Mouse (Mus musculus) spleen, postnatal 10 days (tissue): ENCODE measurements around the gene Usp2.
A peak's percentile ranks its signal among the peaks of the same experiment; 100 is the strongest.

Source experiments
- DNase-seq, 2 experiments: peaks; one replicate each; pipeline ENCODE4 v3.0.0; 2021 to 2022; ENCODE audit warnings: low spot score in 2 of 2

Usp2 gene

DNA sequence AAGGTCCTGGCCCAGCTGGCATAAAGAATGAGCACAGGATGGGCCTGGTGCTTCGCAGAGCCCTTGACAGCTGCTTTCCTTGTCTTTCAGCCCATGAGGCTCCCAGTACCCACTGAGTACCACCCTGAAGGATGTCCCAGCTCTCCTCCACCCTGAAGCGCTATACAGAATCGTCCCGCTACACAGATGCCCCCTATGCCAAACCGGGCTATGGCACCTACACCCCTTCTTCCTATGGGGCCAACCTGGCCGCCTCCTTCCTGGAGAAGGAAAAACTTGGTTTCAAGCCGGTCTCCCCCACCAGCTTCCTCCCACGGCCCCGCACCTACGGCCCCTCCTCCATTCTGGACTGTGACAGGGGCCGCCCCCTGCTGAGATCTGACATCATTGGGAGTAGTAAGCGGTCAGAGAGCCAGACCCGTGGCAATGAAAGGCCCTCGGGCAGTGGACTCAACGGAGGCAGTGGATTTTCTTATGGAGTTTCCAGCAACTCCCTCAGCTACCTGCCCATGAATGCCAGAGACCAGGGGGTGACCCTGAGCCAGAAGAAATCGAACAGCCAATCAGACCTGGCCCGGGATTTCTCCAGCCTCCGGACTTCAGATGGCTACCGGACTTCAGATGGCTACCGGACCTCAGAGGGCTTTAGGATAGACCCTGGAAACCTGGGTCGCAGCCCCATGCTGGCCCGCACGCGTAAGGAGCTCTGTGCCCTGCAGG is 8.6 kb downstream of the Usp2 start:
- no peak for DNase-seq

DNA sequence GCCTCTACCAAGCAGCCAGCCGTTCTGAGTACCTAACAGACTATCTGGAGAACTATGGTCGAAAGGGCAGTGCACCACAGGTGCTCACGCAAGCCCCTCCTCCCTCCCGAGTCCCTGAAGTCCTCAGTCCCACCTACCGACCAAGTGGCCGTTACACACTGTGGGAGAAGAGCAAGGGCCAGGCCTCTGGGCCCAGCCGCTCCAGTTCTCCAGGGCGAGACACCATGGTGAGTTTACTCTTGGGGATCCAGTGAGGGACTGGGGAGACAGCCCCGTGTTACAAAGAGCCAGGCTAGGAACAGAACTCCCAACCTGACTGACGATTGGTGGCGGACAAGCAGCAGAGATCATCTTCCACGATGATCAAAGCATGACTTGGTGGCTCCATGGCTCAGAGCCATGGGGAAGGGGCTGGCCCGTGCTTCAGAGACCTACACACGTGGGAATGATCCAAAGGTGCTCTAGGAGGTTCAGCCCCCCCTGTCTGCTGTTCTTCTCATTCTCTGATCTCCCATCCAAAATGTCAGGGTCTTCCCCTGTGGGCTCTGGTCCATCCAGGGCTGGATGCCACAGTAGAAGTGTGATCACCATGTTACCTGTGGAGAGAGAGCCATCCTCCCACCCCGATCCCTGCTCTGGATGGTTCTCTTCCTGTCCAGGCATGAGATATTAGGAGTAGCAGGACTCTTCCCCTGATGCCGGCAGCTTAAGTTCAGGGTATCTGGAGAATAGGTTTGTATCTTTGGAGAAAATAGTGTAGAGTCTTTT is 9.4 kb downstream of the Usp2 start:
- DNase-seq: no peak

DNA sequence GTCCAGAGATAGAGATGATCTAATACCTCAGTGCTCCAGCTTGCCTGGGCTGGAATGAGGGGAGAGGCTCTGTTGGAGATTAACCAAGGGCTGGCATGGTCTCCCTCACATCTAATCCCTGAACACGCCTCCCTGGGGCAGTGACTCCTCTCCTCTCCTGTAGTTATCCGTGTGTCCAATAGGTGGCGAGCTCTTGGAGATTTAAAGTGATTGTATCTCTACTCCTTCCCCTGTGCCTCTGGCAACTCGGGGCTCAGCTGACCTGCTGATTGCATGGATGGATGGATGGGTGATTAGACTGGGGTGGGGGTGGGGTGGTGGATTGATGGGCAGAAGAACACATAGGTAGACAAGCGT is 9.9 kb downstream of the Usp2 start:
- DNase-seq: peak in 1 of 2 experiments; percentile 63

DNA sequence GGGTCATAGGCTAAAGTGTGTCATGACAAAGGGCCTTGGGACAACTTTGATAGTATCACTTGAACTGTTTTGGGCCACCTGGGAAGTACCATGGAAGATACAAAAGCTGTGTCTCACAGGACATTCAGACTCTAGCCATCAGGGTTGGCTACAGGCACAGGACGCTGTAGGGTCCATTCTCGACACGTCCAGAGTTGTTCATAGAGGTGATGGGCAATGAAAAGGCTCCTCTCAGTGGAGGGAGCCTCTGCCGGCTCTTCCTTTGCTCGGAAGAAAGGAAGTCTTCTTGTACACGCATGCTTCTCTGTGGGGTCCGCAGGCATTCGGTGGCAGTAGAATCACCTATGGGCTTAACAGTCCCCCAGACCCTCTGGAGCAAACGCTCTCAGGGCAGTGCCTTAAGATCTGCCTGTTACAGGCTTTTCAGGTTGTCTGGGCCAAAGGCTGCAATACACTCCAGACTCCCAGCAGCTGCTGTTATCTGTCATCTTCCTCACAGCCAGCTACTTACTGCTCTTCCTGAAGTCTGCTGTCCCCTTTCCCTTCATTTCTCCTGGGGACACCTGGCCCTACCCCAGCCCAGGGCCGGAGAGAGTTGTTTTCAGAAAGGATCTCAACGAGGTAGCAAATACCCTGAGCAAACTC is 10.6 kb downstream of the Usp2 start:
- no peak for DNase-seq

DNA sequence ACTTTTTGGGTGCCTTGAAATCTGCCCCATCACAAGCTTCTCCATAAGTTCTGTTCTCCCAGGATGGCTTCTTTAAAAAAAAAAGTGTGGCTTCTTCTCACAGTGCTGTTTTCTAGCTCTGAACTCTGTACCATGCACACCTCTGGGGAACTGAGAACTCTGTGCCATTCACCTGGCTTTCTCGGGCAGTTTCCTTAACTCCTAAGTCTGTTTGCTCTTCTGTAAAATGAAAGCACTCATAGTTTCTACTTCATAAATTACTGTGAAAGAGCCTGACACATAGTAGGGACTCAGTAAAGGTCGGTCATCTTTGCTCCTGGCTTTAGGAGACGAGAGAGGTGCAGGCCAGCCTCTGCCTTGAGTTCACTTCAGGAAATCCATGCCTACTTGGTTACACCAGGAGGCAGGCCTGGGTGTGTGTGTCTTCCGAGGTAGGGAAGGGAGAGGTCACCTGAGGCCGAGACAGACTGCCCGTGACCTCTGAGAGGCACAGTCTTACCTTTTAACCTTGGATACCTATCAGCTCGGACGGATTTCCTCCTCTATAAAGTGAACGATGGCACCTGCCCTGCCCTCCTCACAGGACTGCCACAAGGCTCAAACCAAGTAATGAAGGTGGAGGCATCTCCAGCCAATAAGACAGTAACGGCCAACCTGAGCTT is 11.4 kb downstream of the Usp2 start:
- no peak for DNase-seq

DNA sequence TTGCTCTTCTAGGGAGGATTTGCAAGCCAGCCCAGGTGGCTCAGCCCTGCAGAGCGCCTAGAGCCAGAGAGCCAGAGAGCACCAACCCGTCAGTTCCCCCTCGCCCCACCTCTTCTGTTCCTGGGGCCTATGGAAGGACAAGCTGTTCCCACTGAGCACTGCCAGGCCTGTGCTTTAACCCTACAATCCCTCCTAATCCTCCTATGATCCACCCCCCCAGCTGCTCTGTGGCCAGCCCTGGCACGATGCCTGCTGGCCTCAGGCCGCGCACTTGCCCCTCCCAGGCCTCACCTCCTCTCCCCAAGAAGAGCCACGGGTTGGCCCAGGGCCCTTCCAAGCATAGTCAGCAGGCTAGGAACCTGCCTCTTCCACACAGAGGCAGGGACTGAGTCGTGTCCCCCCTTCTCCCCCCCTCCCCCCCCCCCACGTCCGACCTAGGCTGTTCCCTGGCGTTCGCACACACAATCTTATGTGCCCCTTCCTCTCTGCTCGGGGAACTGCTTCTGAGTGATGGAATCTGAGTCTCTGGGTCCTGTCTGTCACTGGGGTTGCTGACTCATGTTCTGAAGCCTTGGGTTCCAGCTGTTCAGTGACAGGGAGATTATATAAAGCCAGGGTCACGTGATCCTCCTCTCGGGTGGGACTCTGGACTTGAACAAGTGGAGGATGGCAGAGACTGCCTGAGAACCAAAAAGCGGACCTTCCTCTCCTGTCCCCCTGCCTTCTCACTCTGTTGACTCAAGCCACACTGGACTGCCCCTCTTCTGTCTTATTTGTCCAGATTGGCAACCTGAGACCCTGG is 12.3 kb downstream of the Usp2 start:
- DNase-seq: no peak

DNA sequence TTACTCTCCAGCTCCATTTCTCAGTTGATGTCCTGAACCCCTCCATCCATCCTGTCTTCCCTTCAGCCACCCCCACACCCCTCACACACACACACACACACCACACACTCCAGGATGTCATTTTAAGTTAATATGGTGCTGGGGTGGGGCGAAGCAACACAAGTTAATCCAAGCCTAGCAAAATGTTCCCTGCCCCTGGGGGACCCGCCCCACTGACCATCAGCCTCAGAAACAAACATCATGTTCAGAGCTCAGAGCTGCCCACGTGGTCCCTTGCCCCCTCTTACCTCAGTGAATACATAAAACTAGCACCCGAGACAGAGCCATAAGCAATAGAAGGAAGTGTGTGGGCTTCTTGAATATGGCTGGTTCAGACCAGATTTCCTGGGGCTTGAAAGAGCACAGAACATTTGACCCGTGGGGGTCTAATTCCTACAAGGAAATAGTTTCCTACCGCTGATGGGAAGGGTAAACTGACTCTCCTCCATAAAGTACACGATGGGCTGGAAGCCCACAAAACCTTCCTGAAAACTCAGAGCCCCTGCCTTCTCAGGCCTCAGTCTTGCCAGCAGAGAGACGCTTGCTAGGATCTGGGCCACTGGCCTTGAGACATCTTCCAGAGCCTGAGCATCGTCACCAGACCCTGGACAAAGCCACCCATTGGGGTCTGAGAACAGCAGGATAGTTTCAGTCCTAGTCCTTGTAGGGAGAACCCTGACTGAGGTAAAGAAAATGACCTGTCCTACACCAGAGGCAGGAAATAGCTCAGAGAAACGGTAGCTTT is 13.4 kb downstream of the Usp2 start:
- no peak for DNase-seq

DNA sequence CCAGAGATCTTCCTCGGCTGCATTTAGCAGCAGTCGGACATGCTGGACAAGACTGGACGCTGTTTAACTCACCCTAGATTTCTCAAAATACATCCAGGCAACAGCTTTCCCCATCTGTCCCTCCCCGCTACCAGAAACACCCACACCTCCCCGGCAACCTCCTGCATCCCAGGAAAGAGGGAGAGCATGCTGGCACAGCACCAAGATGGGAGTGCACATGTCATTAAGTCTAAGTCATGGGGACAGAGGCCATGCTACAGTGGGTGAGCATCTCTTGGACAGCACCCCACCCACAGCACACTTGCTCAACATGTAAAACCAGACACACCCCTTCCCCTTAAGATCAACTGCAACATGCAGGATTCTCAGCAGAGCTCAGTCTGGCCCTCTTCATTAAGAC is 14.1 kb downstream of the Usp2 start:
- DNase-seq: peak in 1 of 2 experiments; percentile 13

DNA sequence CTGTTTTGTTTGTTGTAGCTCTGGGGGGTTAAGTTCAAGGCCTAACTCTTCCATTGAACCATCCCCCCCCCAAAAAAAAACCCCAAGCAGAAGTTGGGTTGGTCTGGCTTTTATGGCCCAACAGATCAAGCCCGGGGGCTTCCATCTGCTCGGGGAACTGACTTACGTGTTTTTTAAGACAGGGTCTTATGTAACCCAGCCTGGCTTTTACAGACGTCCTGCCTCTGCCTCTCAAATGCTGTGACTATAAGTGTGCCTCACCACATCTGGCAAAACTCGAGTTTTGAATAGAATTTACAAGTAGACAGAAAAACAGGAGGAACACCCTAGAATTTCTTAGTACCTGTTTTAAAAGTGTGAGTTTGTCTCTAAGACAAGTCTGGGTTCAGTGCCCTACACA is 14.8 kb downstream of the Usp2 start:
- no peak for DNase-seq

DNA sequence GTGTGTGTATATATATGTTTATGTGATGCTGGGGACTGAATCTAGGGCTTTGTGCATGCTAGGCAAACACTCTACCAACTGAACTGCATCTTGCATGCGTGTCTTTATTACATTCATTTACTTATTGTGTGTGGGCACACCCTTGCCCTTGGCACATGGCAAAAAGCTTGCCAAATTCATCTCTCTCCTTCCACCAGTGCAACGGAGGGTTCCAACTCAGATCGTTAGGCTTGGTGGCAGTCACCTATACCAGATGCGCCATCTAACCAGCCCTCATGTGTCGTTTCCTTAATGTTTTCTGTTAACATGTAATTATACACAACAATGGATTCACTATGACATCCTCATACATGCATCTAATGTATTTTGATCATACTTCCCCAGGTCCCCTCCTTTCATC is 15.4 kb downstream of the Usp2 start:
- DNase-seq: no peak

DNA sequence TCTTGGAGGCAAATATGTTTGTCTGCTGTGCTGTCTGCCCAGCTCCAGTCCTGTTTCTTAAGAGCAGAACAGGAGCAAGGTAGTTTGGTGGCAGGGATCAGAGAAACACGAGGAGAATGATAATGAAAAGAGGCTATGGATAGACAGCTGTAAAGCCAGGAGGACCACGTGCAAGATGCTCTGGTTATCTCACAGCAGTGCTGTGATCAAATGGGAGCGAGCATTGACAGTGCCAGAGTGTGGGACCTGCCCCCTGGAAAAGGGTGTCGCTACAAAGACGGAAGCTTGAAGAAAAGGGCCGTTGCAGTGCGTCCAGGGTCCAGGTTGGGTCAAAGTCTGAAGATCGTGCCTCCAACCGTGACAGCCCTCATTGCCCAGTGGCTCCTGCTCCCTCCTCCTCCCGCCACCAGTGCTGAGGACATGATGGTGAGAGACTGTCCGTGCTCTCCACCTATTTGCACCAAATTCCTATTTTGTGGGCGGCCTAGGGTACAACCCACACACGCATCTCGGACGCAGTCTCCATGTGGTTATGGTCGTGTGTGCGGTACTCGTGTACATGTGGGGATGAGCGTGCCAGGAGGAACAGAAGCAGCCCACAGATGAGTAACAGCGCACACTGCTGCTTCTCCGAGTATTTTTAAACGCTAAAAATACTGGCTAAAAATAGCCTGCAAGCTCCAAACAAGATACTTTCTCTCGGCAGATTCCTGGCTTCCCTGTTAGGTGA is 16.7 kb downstream of the Usp2 start:
- DNase-seq: peak in 1 of 2 experiments; percentile 18

DNA sequence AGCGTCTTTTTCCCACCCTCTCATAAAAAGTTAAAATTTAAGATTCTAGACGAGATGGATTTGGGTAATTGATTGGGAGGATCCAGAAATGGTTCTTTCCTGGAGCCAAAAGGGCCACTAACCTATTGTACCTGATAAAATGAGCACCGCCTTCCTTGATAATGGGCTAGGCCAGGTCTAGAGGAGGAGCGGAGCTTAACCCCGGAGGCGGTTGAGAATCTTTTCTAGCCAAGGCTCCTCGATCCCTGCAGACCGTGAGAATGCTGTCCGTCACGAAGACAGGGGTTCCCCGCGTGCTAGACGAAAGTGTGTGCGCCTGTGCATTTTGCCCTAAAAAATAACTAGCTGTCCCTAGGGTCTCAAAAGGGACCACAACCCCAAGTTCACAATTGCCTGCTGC is 17.4 kb downstream of the Usp2 start:
- DNase-seq: no peak

DNA sequence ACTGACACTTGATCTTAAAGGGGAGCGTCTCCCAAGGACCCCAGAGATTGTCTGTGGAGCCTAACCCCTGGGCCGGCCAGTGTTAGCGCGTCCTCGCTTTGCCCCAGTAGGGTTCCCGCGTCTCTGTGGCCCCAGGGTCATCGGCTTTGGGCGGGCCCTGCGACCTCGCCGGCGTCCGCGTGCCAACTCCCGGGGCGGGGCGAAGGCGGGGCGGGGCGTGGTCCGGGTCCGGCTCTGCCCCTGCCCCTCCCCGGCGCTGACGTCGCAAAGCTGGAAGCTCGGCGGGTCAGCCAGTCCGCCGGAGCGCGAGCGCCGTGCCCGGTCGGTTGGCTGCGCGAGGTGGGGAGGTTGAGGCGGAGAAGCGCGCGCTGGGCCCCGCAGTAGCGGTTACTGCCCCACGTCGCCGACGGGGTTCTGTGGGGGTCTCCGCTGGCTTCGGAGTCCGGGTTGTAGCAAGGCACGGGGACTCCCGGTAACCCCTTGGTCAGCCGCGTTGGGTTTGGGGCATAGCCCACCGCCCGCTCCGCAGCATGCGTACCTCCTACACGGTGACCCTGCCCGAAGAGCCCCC is 17.9 kb downstream of the Usp2 start:
- DNase-seq: peak; percentile 80 to 90

DNA sequence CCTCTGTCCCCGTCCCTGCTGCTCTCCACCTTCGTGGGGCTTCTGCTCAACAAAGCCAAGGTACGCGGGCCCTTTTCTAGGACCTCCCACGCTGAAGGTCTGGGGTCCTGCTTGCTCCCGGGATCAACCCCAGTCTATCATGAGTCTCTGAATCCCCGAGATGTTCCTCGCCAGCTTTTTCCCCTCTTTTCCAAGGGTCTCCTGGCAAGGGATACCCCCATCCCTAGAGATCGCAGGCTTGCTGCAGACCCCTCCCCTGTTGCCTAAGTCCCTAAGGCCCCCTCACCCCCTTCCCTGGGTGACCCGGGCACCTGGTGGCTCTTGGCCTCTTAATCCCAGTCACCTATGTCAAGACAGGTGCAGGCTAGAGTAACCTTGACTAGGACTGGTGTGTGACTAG is 18.5 kb downstream of the Usp2 start:
- no peak for DNase-seq

DNA sequence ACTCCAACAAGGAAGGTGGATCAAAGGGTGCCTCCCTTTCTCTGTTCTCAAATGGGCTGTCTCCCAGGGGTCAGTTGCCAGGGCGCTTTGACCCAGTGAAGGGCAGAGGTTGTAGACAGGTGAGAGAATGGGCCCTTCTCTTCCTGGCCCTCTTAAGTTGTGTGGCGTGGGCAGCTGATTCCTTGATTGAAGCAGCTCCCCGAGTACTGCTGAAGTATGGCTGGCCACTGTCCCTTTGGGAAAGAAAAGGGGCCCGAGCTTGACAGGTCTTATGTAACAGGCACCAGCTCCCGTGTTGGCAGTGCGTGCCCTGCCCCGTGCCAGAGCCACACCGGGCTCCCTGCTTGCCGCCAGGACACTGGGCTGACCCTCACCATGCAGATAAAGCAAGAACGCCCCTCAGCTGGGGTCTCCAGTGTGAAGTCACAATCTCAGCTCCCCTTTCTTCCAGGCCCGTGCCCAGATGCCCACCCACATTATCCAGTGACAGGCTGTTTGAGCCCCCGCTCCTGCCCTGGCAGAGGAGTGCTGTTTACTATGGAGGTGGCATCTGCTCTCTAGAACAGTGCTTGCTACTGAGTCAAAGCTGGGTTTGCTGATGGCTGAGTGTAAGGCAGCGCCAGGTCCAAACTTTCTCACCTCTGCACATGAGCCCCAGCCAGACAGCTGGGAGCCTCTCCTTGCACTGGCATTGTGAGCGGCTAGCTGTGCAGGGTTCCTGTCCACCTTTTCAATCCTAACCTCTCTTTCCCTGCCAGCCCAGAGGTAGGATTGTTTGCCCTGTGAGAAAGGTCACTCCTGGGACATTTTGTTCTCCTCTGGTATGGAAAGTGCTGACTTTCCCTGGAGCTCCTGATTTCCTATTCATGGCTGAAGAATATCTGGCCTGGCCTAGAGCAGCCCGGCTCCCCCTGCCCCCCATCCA is 19.2 kb downstream of the Usp2 start:
- no peak for DNase-seq

DNA sequence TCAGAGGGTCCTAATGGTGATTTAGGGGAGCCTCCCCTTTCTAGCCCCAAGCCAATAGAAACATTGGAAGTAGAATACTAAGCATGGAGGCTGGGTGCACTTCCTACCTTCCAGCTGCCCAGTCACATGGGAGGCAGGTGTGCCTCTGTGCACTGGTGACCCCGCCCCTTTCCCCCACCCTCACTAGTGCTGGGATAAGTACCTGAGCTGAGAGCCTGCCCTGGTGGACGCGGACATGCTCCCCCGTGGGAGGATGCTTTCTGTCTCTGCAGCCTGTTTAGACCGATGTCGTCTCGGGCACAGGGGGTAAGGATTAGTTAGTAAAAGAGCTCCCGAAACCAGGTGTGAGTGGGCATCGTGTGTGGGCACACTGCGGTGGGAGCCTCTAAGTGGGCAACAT is 20.1 kb downstream of the Usp2 start:
- peak in 1 of 2 experiments; percentile 12 for DNase-seq

DNA sequence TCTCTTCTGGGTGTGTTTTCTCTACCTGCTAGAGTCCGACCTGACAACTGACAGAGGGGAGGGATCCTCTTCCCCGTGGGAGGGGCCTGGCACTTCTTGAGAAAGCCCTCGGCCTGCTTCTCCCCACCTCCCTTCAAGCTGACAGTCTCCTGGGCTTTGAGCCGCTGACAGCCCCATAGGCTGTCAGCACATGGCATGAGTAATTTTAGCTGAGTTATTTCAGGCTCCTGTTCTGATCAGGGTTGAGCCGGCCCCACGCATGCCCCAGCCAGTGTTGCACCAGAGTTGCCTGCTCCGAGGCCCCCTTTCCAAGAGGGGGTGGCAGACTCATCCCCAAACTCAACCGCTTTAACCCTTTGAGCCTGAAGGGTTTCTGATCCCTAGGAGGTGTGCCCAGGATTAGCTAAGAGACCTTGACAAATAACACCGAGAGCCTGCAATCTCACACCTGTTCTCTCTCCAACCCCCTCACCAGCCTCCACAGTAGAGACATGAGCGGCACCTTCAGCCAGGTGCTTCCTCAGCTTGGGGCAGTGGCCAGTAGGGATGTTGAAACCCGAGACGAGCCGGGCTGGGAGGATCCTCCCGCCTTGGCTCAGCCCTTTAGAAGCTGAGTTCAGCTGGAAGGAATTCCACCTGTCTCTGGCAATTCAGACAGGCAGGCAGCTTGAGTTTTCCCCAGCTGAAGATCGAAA is 21.1 kb downstream of the Usp2 start:
- DNase-seq: peak in 1 of 2 experiments; percentile 32
